Mouse (Mus musculus): ENCODE results near the gene Sart3. TPM values are rescaled to one million over a fixed set of nuclear protein-coding genes. Genes with fewer than 3 reads are reported as not detected.

The Sart3 gene
- total RNA-seq, 4 experiments from 2014 or later, result 29.5 to 47.4 (median 40.1) TPM

DNA sequence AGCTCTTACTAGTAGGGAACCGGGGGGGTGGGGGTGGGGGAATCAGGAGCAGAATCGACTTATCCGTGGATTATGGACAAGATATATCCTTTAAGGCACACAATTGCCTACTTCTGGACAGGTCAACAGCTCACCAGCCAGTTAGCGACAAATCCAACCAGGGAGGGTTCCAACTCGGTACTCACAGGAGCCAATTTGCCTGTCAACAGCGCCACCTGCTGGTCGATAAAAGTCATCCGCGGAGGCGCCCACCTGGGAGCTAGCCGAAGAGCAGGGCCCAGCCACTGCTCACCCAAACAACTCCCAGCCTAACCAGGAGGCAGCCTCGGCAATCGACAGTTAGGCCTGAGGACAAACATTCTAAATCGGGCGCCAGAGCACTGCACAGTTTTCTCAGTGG, 47.9 kb downstream of the Sart3 start, which contains the start of gene 1700069L16Rik:
Gene 1700069L16Rik (minus strand): TSS at position 327 of the 400 bp plus-strand sequence.
- no peak for DNase-seq

DNA sequence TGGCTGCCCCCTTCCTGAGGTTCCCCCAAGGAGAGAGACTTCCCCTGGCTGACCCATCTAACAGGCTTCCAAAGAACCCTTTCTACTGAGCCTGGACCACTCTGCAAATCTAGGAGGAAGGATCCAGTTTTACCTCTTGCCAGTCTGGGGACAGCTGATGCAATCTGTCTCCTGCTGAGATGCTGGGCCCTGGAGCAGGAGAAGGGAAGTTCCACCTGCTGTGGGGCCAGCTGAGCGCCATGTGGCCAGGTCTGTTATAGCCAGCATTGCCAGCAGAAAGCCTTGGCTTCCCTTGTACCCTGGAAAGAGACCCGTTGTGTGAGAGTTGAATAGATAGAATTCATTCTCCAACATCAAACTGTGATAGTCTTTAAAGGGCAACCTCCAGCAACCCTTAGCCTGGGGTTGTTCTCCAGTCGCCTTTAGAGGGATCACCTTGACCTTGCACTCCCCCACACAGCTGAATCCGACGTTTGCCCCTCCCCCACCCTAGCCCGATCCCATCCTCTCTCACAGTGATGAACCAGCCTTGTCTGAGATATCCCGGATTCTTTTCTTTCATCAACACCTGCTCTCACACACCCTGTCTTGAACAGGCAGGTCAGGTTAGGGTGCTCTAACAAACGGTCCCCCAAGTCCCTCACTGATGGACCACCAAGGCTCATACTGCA, 48.6 kb downstream of the Sart3 start:
- no peak for DNase-seq

DNA sequence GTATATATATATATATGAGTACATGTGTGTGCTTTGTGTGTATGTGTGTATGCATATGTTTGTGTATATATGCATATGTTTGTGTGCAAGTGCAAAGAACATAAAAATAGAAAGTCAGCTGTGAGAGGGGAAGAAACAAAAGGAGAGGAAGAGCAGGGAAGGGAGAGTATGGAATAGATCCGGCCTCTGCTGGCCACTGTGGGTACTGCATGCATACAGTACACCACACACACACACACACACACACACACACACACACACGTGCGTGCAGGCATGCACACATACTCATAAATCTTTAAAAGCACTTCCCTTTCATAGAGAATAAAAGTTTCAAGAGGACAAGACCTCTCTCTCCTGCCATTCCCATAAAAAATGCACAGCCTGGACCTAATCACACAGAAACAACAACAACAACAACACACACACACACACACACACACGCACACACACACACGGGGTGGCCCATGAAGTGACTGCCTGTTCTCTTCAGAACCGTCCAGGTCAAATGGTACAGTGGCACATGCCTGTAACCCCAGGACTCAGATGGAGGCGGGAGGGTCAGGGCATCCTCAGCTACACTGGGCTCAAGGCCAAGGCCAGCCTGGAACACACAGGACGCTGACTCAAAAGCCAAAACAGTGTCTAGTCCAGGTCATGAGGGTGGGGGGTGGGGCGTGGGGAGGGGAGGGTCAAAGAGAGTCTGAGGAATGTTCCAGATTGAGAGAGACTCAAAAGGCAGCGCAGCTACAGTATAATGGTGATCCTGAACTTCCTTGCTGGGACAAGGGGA, 49.9 kb downstream of the Sart3 start:
- no peak for DNase-seq

DNA sequence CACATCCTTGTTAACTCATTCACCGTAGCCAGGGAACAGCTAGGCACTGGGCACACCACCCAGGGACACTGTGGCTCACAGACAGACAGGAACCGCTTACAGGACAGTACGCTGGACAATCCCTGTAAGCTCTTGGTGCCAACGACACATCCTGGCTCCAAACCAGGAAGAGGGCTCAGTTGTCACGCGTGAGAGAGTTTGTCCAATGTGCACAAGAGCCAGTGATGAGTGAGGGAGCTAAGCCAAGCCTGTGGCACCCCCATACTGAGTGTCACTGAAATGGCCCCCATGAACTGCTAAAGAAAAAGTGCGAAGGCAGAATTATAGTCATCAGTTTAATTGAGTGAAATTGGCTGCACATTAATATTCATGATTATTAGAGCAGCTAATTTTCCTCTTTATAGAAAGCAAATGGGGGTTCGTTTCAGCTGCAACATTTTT, 53.1 kb downstream of the Sart3 start:
- no peak for DNase-seq

DNA sequence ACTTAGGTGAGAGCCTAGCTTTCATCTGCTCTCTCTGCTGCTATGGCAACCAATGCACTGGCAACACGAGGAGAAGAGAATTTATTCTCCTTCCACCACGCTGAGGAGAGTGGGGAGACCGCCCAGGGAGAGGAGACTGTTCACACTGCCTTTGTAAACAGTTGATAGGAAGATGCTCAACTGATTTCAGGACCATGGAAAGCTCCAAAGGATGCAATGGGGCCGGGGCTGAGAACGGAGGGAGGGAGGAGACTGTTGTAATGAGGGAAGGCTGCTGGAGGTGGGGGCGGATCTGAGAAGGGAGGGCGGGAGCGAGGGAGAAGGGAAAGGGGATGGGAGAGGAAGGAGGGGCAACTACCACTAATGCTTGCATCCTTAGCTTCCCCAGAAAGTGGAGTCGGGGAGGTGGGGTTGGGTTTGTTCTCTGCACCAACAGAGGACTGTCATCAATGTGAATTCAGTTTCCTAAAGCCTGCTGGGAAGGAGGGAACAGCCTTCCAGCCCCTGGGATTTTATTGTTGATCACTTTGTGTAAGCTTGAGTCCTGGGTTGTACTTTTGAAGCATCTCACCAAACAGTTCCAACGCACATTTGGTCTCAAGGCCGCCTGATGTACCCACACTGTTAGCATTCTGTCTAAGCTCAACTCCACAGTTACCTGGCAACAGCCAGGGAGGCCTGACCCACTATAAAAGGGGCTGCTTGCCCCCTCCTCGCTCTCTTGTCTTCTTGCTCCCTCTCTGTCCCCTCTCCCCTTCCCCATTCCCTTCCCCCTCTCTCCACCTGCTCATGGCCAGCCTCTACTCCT, 55.5 kb downstream of the Sart3 start:
- DNase-seq, result no peak

DNA sequence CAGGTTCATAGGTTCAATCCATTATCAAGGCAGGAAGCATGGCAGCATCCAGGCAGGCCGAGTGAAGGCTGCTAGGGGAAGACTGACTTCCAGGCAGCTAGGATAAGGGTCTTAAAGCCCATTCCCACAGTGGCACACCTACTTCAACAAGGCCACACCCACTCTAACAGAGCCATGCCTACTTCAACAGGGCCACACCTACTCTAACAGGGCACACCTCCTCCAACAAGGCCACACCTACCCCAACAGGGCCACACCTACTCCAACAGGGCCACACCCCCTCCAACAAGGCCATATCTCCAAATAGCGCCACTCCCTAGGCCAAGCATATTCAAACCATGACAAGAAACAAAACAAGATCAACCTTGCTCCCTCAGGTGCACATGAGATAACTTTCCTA, 59.4 kb downstream of the Sart3 start:
- DNase-seq, result no peak

DNA sequence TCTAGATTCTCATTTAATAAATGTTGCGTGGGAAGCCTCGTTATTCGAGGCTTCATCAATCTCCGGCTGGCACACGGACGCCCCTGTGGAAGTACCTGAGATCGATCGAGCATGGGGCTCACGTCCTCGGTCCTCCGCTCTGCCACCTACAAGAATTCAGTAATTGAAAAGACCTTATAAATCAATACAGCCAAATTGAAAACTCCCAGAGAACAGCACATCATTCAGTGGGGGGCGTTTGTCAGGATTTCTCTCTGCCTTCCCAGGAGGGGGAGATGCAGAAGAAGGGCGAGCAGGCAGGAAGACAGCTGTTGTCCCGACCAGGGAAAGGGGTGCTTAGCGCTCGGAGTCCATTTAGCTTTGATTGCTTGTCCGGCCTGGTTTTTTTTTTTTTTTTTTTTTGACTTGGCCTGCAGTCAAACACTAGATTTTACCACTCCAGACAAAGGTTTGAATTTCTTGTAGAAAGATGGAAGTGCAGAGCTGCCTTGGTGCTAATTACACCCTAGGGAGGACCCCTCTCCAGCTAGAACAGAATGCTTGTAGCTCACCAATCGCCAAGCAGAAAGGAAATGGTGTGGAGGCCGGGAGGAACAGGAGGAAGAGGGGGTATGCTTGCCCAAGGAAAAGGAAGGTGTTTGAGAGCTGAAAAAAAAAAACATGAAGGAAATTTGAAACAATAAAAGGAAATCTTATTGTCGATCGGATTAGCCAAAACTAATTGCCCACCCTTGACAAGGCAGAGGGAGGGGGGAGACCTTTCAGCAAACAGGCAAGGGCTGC, 68.3 kb downstream of the Sart3 start:
- no peak for DNase-seq

DNA sequence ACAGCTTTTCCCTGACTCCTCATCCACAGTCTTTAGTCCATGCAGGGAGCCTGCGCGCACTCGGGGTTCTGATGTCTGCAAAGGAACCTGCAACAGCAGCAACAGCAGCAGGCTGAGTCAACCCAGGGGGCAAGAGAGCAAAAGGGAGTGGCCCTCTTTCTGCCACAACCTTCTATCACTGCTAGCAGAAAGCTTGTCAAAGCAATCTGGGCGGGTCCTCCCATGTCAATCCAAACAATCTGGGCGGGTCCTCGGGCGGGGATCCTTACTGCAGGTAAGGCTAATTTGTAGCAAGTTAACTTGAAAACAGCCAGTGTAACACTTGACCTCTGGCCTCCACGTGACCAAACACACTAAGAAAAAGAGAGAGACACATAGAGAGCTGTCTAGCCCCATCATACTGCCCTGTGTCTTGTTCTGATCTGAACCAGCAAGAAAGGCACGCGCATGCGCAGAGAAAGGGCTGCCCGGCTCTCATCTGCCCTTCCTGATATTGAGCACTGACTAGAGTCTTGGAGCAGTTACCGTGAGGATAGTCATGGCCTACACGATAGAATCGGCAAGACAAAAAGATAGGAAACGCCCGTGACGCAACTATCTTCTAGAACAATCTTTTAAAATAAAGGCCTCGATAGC, 71.8 kb downstream of the Sart3 start:
- DNase-seq, result no peak

DNA sequence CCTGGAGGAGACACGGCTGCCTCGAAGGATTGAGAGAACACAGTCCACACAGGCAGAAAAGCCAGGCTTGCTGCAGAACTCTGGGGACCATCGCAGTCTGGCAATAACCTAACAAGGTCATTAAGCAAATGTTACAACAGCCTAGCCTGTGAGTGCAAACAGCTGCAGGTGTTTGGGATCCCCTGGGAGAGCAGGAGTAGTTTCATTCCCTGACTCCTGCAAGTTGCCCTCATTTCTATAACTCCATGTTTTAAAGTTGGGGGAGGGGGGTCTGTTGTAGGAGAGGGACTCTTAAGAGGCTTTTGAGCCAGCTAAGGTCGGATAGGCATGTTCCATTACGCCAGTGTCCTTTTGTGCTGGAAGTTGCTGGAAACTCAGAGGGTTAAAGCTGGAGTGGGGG, 77.9 kb downstream of the Sart3 start:
- DNase-seq, result no peak

DNA sequence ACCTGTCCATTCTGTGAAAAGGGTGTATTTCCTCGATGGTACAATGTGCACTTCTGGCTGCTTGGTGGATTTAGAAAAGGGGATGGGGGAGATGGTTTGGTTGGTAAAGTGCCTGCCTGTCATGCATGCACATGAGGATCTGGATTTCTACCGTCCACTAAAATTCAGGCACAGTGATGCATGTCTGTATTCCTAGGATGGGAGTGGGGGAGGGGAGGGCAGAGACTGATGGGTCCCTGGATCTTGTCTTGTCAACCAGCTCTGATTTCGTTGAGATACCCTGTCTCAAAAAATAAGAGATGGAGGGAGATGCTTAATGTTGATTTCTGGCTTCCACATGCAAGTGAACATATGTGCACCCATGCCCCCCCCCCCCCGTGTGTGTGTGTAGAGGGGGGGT, 78.3 kb downstream of the Sart3 start:
- DNase-seq, result no peak

DNA sequence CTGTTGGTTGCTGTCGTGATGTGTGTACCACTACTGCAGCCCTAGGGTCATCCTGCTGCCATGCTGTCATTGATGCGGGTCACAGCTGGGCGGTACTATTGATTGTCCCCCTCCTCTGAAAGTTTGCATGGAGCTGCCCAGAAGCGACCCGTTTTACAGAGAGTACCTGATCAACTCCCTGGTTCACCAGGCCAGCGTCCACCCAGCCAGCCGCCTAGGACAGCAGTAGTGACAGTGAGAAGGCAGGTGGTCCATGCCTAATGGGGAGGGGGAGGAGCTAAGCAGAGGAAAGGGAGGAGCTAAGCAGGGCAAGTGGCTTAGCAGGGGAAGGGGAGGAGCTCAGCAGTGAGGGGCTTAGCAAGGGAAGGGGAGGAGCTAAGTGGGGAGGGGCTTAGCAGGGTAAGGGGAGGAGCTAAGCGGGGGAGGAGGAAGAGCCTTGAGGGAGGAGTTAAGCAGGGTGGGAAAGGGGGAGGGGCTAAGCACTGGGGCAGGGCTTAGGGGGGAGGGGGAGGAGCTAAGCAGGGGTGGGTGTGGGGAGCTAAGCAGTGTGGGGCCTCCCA, 79.0 kb downstream of the Sart3 start:
- DNase-seq, result no peak

Other genes starting within 250 kb of the Sart3 start
- 10 to 100 TPM; 14.2 to 27.6 (median 21.2) TPM for gene Cmklr1, start 122.1 kb downstream of the Sart3 start, total RNA-seq (2022)
- not detected for gene 1700069L16Rik, start 47.7 kb downstream of the Sart3 start, total RNA-seq (2022)
- 10 to 100 TPM; 15.7 to 25.8 (median 17.6) TPM for gene Ficd, start 36.7 kb downstream of the Sart3 start, total RNA-seq (2022)
- gene Iscu, start 238 bp upstream of the Sart3 start, total RNA-seq (2022), result 1,000 to 10,000 TPM in 2 of 4 experiments, 100 to 1,000 TPM in 2; 572 to 1,204 (median 919) TPM
- 10 to 100 TPM in 2 of 4 experiments, 1 to 10 TPM in 2; 9.1 to 14.2 (median 11.2) TPM for gene Tmem119, start 28.0 kb upstream of the Sart3 start, total RNA-seq (2022)
- 1 to 10 TPM; 4.4 to 8.6 (median 5.9) TPM for gene Selplg, start 60.1 kb upstream of the Sart3 start, total RNA-seq (2022)
- gene Coro1c, start 136.2 kb upstream of the Sart3 start, total RNA-seq (2022), result 10 to 100 TPM; 47.0 to 99.8 (median 77.0) TPM
- 10 to 100 TPM; 17.3 to 32.2 (median 23.3) TPM for gene Ssh1, start 221.4 kb upstream of the Sart3 start, total RNA-seq (2022)
- gene Dao, start 231.2 kb upstream of the Sart3 start, total RNA-seq (2022), result not detected

Measured in adrenal gland, adult 8-10 months (tissue).